Mouse (Mus musculus): Measurements from ENCODE around the gene Rnd3.
A peak's percentile ranks its signal among the peaks of the same experiment; 100 is the strongest.

DNA sequence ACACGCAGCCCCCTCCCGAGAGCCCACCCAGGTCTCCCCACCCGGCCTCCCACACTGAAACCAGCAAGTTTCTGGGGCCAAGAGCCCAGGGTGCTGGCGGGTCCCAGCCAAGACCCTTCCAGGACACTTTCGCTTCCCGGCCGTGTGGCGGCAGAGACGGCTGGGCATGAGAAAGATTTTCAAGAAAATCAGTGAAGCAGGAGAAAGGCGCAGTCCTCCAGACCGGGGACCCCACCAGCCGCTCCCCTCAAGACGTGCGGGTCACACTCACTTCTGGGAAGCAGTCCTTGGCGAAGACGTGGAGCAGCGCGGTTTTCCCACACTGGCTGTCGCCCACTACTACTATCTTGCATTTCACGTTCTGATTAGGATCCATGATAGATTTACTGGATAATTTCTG, 457 bp downstream of the Rnd3 start:
- TF ChIP-seq POLR2A (IDR thresholded peaks at IDR 0.05; ENCODE audit: borderline replicate concordance, extremely low read depth, insufficient read depth, insufficient read length, poor library complexity, severe bottlenecking) (0 out of 2 replicates have a peak, but pooled peaks have one; percentile 11), CTCF (IDR thresholded peaks at IDR 0.05; ENCODE audit: borderline replicate concordance, extremely low read depth, insufficient read depth, insufficient read length) (no peak)
